Mouse (Mus musculus) liver, embryonic 11.5 days (tissue): ENCODE measurements around the gene Igf2bp1. TPM values are rescaled to one million over a fixed set of nuclear protein-coding genes. Genes with fewer than 3 reads are reported as not detected.

ENCODE experiments used
- ATAC-seq: fragments of 200-750 bp; cut with Nextera tagmentation; replicated peaks from 2 replicates; pipeline ENCODE4 v1.8.0; 2017; ENCODE audit warnings: moderate number of reproducible peaks, mild to moderate bottlenecking, moderate TSS enrichment, moderate library complexity; ENCODE audit not compliant: low FRiP score
- DNase-seq: peaks from one replicate; pipeline ENCODE4 v3.0.0-alpha.2; 2017; ENCODE audit warnings: low spot score
- H3K27ac ChIP-seq: fragments of 300-500 bp; sonication (generic); 2 replicates; pipeline ENCODE4 v1.5.1; 2014; ENCODE audit warnings: mild to moderate bottlenecking, low read depth, low read length, control low read depth
- H3K27me3 ChIP-seq: fragments of 300-500 bp; sonication (generic); replicated peaks from 2 replicates; pipeline ENCODE4 v1.6.1; 2014; ENCODE audit warnings: low read length, mixed read lengths; ENCODE audit not compliant: control insufficient read depth, insufficient read depth
- H3K36me3 ChIP-seq: fragments of 300-500 bp; sonication (generic); 2 replicates; pipeline ENCODE4 v1.6.1; 2014; ENCODE audit warnings: mild to moderate bottlenecking, low read length, moderate library complexity, mixed read lengths; ENCODE audit not compliant: control insufficient read depth, insufficient read depth
- H3K4me1 ChIP-seq: fragments of 300-500 bp; sonication (generic); replicated peaks from 2 replicates; pipeline ENCODE4 v1.6.1; 2014; ENCODE audit warnings: low read length, mixed read lengths; ENCODE audit not compliant: control insufficient read depth, insufficient read depth
- H3K4me2 ChIP-seq: fragments of 300-500 bp; sonication (generic); 2 replicates; pipeline ENCODE4 v1.6.1; 2014; ENCODE audit warnings: mild to moderate bottlenecking, control low read depth, moderate library complexity
- H3K4me3 ChIP-seq: fragments of 300-500 bp; sonication (generic); 2 replicates; pipeline ENCODE4 v1.5.1; 2014; ENCODE audit warnings: low read depth, low read length, control low read depth
- H3K9ac ChIP-seq: fragments of 300-500 bp; sonication (generic); 2 replicates; pipeline ENCODE4 v1.6.1; 2014; ENCODE audit warnings: low read depth, low read length, control low read depth
- H3K9me3 ChIP-seq: fragments of 300-500 bp; sonication (generic); 2 replicates; pipeline ENCODE4 v1.6.1; 2016; ENCODE audit warnings: low read length, inconsistent platforms, mixed read lengths; ENCODE audit not compliant: control insufficient read depth
- WGBS: fragments of 180-500 bp; shearing (Covaris S2); extraction: QIAGEN DNeasy Blood & Tissue Kit; methylation state at CpG from one replicate; pipeline ENCODE4 v1.1.7; 2014; 5-methylcytosine and 5-hydroxymethylcytosine counted together
- polyA plus RNA-seq: library from polyadenylated mRNA; unstranded; fragments of >200 nt; fragmentation: Nextera tagmentation; extraction: Ambion mirVana; gene quantifications from 2 replicates; pipeline ENCODE4 v1.2.1, GENCODE M21; 2014

Igf2bp1 gene
- polyA plus RNA-seq, 1 experiment from 2014 or later = 56.0 TPM

DNA sequence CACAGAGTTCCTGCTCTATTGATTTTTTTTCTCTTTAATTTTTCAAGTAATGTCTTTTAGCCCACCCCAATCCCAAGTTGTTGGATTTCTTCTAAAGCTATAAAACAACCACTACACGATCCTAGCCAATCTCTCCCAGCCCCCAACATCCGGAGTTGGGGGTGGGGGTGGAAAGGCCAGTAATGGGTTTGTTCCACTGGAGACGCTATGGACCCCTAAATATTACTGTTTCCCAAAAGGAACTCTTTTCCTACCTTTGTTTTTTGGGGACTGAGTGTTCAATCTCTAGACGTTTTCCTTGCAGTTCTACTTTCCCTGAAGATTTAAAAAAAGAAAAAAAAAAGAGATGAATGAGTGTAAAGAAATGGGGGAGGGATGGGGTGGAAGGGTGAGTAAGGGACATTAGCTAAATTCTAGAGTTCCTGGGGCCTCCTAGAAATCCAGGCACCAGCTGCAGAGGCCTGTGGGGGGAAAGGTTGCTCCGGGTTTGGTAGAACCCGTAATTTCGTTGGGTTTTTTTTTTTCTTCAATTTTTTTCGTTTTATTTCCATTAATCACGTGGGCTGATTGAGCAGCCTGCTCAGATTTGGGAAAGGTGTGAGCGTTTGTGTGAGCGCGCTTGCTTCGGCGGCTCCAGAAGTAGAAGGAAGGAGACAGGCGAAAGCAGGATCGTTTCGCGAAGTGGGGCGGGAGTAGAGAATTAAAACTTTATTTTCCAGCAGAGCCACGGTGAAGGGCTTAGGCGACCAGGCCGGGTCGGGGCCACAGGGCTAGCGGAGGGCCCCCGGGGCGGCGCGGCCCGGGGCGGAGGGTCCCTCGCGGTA, 1.6 kb downstream of the Igf2bp1 start:
- Histone ChIP-seq H3K27ac (peak overlapping the region; percentile 98), H3K9ac (peak overlapping the region; percentile 95), H3K4me1 (peaks cover 34% of the 10 kb centered on the region), H3K9me3 (no peaks in the 10 kb centered on the region), H3K36me3 (0 out of 2 replicates have a peak, but pooled peaks cover 2% of the 10 kb centered on the region), H3K4me3 (peak overlapping the region; percentile 96), H3K27me3 (no peaks in the 10 kb centered on the region), H3K4me2 (peak overlapping the region; percentile 96)
- DNase-seq = peak; percentile 58
- ATAC-seq = no peak
- under 1% methylated on average over 32 of the region's 32 CpGs for WGBS

DNA sequence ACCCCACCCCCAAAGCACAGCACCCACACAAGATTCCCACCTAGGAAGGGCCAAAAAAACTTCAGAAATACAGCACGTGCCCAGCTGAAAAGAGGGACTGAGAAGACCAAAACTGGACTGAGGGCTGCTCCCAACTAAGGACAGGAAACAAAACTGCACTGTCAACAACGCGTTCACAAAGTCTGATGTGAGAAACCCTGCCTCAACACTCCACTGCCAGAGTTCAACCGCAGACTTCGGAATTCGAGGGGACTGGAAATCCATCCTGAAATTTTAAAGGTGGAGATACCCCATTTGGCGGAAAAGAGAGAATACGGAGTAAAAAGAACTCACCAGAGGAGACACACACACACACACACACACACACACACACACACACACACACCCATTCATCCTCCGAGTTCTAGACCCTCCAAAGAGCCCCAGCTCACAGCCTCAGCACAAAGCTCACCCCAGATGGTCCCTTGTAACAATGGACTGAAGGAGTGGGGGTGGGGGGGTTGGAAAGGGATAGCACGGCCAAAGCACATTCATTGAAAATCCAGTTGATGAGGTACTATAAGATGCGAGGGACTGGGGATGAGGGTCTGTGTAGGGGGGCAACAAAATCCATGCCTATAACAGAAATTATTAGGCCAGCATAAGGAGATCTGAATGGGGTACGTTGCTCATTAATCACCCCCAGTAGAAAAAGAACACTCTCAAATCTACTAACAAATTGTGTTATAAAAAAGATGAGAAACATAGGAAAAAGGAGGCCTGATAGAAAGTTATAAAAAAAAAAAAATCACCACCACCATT, 2.4 kb downstream of the Igf2bp1 start:
- H3K4me1 ChIP-seq = peaks cover 29% of the 10 kb centered on the region
- ATAC-seq = no peak
- H3K9ac ChIP-seq = peak overlapping the region; percentile 62
- no peaks in the 10 kb centered on the region for H3K27me3 ChIP-seq
- H3K4me2 ChIP-seq = peak overlapping the region; percentile 96
- H3K9me3 ChIP-seq = no peaks in the 10 kb centered on the region
- H3K4me3 ChIP-seq = peak overlapping the region; percentile 96
- DNase-seq = no peak
- H3K36me3 ChIP-seq = 0 out of 2 replicates have a peak, but pooled peaks cover 2% of the 10 kb centered on the region
- peak overlapping the region; percentile 46; the same call in 1 of the 2 replicates for H3K27ac ChIP-seq
- WGBS = 8% methylated on average over 12 of the region's 12 CpGs

DNA sequence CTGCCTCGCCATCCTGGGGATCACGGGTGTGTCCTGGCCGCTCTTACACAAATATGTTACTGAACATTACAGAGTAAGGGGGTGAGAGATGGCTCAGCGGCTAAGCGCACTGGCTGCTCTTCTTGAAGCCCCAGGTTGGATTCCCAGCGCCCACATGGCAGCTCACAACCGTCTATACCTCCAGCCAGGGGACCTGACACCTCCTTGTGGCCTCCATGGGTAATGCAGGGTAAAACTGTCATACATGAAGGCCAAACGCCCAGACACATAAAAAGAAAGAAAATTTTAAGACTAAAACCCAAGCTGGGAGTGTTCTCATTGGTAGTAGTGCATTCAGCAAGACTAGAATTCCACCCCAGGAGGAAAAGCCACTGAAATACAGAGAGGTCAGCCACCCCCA, 11.6 kb downstream of the Igf2bp1 start:
- H3K4me2 ChIP-seq = no peak overlapping the region
- ATAC-seq (no peak), DNase-seq (no peak)
- H3K27ac ChIP-seq = no peak overlapping the region
- no peaks in the 10 kb centered on the region for H3K27me3 ChIP-seq
- no peak overlapping the region for H3K9ac ChIP-seq
- peaks cover 45% of the 10 kb centered on the region for H3K4me1 ChIP-seq
- 90% methylated on average over 8 of the region's 8 CpGs for WGBS
- no peak overlapping the region for H3K4me3 ChIP-seq
- peaks cover 18% of the 10 kb centered on the region for H3K36me3 ChIP-seq
- H3K9me3 ChIP-seq = no peaks in the 10 kb centered on the region; the same call in 1 of the 2 replicates

DNA sequence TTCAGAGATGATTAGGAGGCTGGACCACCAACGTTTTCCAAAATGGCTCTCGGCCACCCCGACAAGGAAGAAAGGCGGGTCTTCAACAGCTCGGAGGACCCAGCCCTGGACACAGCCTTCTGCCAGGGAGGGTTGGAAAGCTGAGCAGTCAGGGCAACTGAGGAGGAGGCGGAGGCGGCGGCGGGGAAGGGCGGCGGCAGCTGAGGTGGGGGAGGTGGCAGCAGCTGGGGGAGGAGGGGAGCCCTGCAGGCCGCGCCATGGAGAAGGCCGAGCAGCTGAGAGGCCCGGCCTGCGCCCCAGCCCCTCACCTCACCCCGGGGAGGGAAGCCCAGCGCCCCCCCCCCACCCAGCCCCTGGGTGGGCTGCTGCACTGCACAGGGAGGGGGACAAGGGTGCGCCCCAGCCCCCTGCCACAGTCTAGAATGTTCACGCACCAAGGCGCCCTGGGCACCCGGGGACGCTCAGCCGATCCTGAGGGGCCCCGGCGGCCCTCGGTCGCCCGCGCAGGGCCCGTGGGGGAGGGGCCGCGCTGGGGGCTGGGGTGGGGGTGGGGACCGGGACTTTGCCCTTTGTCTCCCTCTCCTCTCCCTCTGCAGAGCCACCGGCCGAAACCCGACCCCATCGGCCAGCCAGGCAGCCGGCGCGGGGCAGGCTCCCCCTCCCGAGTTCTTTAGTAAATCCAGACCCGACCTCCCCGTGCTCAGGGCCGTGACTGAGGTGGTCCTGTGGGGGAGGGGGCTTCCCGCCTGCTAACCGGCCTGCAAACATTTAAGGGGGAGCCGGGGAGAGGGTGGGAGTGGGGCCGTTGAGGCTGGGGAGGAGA, 14.6 kb downstream of the Igf2bp1 start:
- ATAC-seq (peak; percentile 63), DNase-seq (peak; percentile 76)
- WGBS = 18% methylated on average over 31 of the region's 49 CpGs
- Histone ChIP-seq H3K9ac (peak overlapping the region; percentile 69), H3K4me1 (peaks cover 61% of the 10 kb centered on the region), H3K4me3 (peak overlapping the region; percentile 52), H3K4me2 (peak overlapping the region; percentile 90), H3K27me3 (no peaks in the 10 kb centered on the region), H3K9me3 (no peaks in the 10 kb centered on the region; the same call in 1 of the 2 replicates), H3K36me3 (peaks cover 10% of the 10 kb centered on the region; the same call in 1 of the 2 replicates), H3K27ac (peak overlapping the region; percentile 88)

DNA sequence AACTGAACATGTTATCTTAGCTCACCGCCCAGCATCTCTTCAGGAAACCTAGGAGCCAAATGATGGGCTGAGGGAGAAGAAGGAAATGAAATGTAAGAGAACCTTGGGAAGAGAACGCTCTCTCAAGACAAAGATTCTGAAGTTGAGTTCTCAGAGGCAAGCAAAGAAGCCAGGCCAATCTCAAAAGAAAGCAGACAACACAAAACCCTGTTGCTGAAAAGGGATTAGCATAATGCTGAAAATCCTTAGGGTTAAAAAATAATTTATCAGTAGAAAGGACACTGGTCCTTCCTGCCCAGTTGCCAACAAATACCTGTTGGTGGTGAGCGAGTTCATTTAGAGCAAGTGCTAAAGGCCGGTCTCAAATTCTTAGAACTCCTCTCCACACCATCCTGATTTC, 15.3 kb downstream of the Igf2bp1 start:
- 76% methylated on average over 4 of the region's 4 CpGs for WGBS
- peak overlapping the region; percentile 69; the same call in 1 of the 2 replicates for H3K9ac ChIP-seq
- peak overlapping the region; percentile 52 for H3K4me3 ChIP-seq
- H3K27me3 ChIP-seq = no peaks in the 10 kb centered on the region
- H3K4me1 ChIP-seq = peaks cover 61% of the 10 kb centered on the region
- H3K36me3 ChIP-seq = peaks cover 9% of the 10 kb centered on the region; the same call in 1 of the 2 replicates
- H3K27ac ChIP-seq = peak overlapping the region; percentile 88; the same call in 1 of the 2 replicates
- DNase-seq (no peak), ATAC-seq (no peak)
- H3K9me3 ChIP-seq = no peaks in the 10 kb centered on the region; the same call in 1 of the 2 replicates
- H3K4me2 ChIP-seq = peak overlapping the region; percentile 90

DNA sequence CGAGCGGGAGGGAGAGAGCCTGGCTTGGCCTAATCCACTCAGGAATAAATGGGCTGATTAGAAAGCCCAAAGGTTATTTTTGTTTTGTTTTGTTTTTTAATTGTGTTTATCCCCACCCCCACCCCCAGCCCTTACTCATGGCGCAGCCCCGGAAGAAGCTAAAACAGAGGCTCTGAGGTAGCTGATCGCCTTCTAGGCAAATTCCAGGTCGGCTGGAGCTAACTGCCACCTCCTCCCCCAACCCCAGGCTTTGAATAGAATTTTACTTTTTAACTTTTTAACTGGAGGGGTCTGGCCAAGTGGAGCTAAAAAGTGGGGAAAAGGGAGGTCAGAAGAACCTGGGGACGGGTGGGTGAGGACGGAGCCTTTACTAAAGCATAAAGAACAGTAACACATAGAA, 15.9 kb downstream of the Igf2bp1 start:
- Histone ChIP-seq H3K27ac (no peak overlapping the region), H3K4me3 (no peak overlapping the region; the same call in 1 of the 2 replicates), H3K9ac (no peak overlapping the region; the same call in 1 of the 2 replicates), H3K27me3 (no peaks in the 10 kb centered on the region), H3K9me3 (no peaks in the 10 kb centered on the region; the same call in 1 of the 2 replicates), H3K36me3 (peaks cover 8% of the 10 kb centered on the region; the same call in 1 of the 2 replicates), H3K4me2 (peak overlapping the region; percentile 90), H3K4me1 (peaks cover 61% of the 10 kb centered on the region)
- ATAC-seq (no peak), DNase-seq (no peak)
- 75% methylated on average over 8 of the region's 8 CpGs for WGBS

DNA sequence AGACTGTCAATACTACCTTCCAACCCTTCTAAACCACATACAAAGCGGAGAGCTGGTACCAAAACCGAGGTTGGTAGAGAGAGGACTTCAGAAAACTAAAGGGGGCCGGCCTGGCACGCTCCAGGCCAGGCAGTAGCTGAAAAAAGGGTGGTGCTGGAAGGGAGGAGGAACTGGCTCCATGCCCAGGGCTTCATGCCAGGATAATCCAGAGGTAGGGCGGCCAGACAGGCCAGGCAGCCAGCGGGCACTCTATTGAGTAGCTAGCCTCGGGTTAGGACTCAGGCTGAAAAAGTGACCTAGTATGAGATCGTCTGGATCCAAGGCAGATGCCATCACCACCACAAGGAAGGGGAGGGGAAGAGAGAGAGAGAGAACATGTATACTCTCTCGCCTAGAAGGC, 17.2 kb downstream of the Igf2bp1 start:
- Histone ChIP-seq H3K9ac (peak overlapping the region; percentile 50), H3K9me3 (no peaks in the 10 kb centered on the region), H3K36me3 (no peaks in the 10 kb centered on the region; the same call in 1 of the 2 replicates), H3K27me3 (no peaks in the 10 kb centered on the region), H3K27ac (peak overlapping the region; percentile 67), H3K4me1 (peaks cover 64% of the 10 kb centered on the region), H3K4me2 (peak overlapping the region; percentile 26), H3K4me3 (no peak overlapping the region)
- 73% methylated on average over 9 of the region's 9 CpGs for WGBS
- DNase-seq = no peak
- no peak for ATAC-seq
